Mouse (Mus musculus): ENCODE results near the gene Irgq.

- TF ChIP-seq CTCF (IDR thresholded peaks at IDR 0.05; ENCODE audit: low read depth) (no peak), EP300 (IDR thresholded peaks at IDR 0.05; ENCODE audit: low read depth) (no peak)
Observed at GRCm38 (mm10) chr7:24506065-24506459, 24.4 kb upstream of the Irgq start.

Data from heart, postnatal 0 days (tissue).